Mouse (Mus musculus) E14TG2a.4 (cell line): ENCODE measurements around the gene Gm11541.

Experiments used
- H3K27me3 ChIP-seq: 2 replicates; pipeline ENCODE4 v1.6.1; 2014; ENCODE audit warnings: low read length, control low read depth; ENCODE audit not compliant: insufficient read depth
- H3K36me3 ChIP-seq: 2 replicates; pipeline ENCODE4 v1.6.1; 2014; ENCODE audit warnings: low read length, control low read depth; ENCODE audit not compliant: insufficient read depth
- H3K4me1 ChIP-seq: replicated peaks from 2 replicates; pipeline ENCODE4 v1.6.1; 2014; ENCODE audit warnings: low read depth, low read length, control low read depth
- H3K4me3 ChIP-seq: replicated peaks from 2 replicates; pipeline ENCODE4 v1.5.1; 2014; ENCODE audit warnings: mild to moderate bottlenecking, low read length
- H3K9me3 ChIP-seq: 2 replicates; pipeline ENCODE4 v1.6.1; 2014; ENCODE audit warnings: low read length, control low read depth
- CTCF ChIP-seq: conservative IDR thresholded peaks from 2 replicates; pipeline ENCODE4 v1.5.1; 2014; ENCODE audit warnings: low read length
- NANOG ChIP-seq: IDR thresholded peaks from 2 replicates; pipeline ENCODE4 v1.6.1; 2014; ENCODE audit warnings: borderline replicate concordance, low read length, mixed read lengths
- POU5F1 ChIP-seq: IDR thresholded peaks from 2 replicates; pipeline ENCODE4 v1.6.1; 2014; ENCODE audit warnings: low read length, borderline replicate concordance

The Gm11541 gene

GRCm38 (mm10) chr11:94728545-94728944, 24.2 kb upstream of the Gm11541 start:
- Histone ChIP-seq H3K4me3 (no peak overlapping the region), H3K36me3 (no peaks in the 10 kb centered on the region), H3K4me1 (peaks cover 22% of the 10 kb centered on the region), H3K27me3 (no peaks in the 10 kb centered on the region), H3K9me3 (no peaks in the 10 kb centered on the region)
- TF ChIP-seq CTCF (no peak), POU5F1 (no peak), NANOG (no peak)

- Histone ChIP-seq H3K4me3 (no peak overlapping the region), H3K9me3 (no peaks in the 10 kb centered on the region), H3K36me3 (no peaks in the 10 kb centered on the region), H3K27me3 (peaks cover 3% of the 10 kb centered on the region; the same call in 1 of the 2 replicates), H3K4me1 (peaks cover 13% of the 10 kb centered on the region)
- TF ChIP-seq NANOG, result no peak
- no peak for TF ChIP-seq POU5F1
- TF ChIP-seq CTCF, result no peak
Measured at GRCm38 (mm10) chr11:94727306-94727705, 23.0 kb upstream of the Gm11541 start.

DNA sequence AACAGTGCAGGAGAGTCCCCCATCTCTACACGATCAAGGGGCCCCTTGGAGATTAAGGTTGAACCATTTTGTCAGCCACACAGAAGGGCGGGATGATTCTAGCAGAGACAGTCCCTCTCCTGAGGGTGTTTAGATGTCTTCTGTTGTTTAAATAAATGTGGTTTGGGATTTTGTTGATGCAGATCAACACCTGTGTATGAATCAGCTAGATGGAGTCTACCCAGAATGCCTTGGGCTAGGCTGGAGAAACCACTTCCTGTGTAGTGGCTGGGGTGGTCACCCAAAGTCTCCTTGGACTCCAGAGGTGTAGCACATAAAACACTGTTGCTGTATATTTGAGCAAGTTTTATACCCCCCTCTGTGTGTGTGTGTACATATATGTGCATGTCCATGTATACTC, 14.9 kb upstream of the Gm11541 start:
- Histone ChIP-seq H3K4me1 (peaks cover 11% of the 10 kb centered on the region), H3K27me3 (peaks cover 5% of the 10 kb centered on the region), H3K4me3 (no peak overlapping the region), H3K36me3 (no peaks in the 10 kb centered on the region), H3K9me3 (0 out of 2 replicates have a peak, but pooled peaks cover 1% of the 10 kb centered on the region)
- TF ChIP-seq CTCF (no peak), POU5F1 (no peak), NANOG (no peak)

DNA sequence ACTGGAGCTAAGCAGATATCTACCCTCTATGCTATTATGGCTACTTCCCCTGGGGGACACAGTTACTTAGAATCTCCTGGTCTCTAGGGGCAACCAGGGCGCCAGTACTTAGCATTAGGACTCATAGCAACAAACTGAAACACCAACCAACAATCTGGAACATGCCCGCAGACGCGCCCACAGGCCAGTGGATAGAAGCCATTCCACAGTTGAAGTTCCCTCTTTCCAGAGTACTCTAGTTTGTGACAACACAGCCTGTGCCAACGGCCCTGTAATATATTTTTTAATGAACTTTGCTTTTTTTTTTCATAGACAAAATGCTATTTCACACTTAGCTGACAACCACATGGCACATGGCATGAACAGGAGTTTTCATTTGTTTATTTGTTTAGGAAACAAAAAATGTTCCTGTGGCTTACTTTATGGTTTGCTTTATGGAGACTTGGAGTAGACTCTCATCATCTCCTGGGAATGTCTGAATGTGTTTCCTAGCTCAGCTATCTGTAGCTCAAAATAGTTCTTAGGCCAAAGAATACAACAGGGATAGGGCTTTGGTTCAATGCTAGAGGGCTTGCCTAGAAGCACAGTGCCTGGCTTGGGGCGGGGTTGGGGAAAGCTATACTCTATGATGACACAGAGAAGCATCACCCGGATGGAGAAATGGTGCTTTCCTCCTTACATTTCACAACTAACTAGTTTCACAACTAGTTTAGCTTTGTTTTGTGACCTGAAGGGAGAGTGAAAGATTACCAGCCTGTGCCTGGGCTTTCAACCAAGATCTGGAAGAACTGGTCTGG, 14.0 kb upstream of the Gm11541 start:
- no peak for TF ChIP-seq CTCF
- no peak for TF ChIP-seq NANOG
- TF ChIP-seq POU5F1, result no peak
- H3K4me3 ChIP-seq, result no peak overlapping the region
- peaks cover 13% of the 10 kb centered on the region for H3K4me1 ChIP-seq
- H3K9me3 ChIP-seq, result 0 out of 2 replicates have a peak, but pooled peaks cover 5% of the 10 kb centered on the region
- no peaks in the 10 kb centered on the region for H3K36me3 ChIP-seq
- peaks cover 5% of the 10 kb centered on the region for H3K27me3 ChIP-seq

GRCm38 (mm10) chr11:94717239-94717638, 12.9 kb upstream of the Gm11541 start:
- 0 out of 2 replicates have a peak, but pooled peaks cover 5% of the 10 kb centered on the region for H3K9me3 ChIP-seq
- peaks cover 2% of the 10 kb centered on the region; the same call in 1 of the 2 replicates for H3K27me3 ChIP-seq
- peaks cover 13% of the 10 kb centered on the region for H3K4me1 ChIP-seq
- no peak overlapping the region for H3K4me3 ChIP-seq
- TF ChIP-seq POU5F1, result no peak
- no peak for TF ChIP-seq CTCF
- TF ChIP-seq NANOG, result no peak
- no peaks in the 10 kb centered on the region for H3K36me3 ChIP-seq

DNA sequence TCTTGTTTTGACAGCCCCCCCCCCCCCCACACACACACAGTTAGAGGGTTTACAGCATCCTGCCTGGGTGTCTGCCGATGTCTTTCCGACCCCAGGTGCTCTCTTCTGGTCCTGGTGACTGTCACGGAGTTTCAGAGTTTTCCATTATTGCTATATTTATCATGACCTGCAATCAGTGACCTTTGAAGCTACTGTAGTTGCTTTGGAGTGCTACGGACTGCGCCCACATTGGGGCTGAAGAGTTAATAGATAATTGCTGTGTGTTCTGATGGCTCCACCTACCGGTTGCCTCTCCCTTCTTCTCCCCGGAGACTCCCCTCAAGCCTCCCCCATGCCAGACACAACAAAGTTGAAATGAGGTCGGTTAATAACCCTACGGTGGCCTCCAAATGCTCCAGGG, 12.5 kb upstream of the Gm11541 start:
- Histone ChIP-seq H3K9me3 (0 out of 2 replicates have a peak, but pooled peaks cover 5% of the 10 kb centered on the region), H3K27me3 (peaks cover 2% of the 10 kb centered on the region; the same call in 1 of the 2 replicates), H3K4me1 (peaks cover 11% of the 10 kb centered on the region), H3K36me3 (no peaks in the 10 kb centered on the region), H3K4me3 (no peak overlapping the region)
- TF ChIP-seq POU5F1 (no peak), CTCF (no peak; the same call in 1 of the 2 replicates), NANOG (no peak)

GRCm38 (mm10) chr11:94715622-94716021, 11.3 kb upstream of the Gm11541 start:
- H3K4me3 ChIP-seq, result no peak overlapping the region
- H3K36me3 ChIP-seq, result no peaks in the 10 kb centered on the region
- TF ChIP-seq POU5F1 (no peak), NANOG (no peak), CTCF (no peak)
- H3K9me3 ChIP-seq, result 0 out of 2 replicates have a peak, but pooled peaks cover 5% of the 10 kb centered on the region
- peaks cover 9% of the 10 kb centered on the region for H3K4me1 ChIP-seq
- H3K27me3 ChIP-seq, result peaks cover 2% of the 10 kb centered on the region; the same call in 1 of the 2 replicates

DNA sequence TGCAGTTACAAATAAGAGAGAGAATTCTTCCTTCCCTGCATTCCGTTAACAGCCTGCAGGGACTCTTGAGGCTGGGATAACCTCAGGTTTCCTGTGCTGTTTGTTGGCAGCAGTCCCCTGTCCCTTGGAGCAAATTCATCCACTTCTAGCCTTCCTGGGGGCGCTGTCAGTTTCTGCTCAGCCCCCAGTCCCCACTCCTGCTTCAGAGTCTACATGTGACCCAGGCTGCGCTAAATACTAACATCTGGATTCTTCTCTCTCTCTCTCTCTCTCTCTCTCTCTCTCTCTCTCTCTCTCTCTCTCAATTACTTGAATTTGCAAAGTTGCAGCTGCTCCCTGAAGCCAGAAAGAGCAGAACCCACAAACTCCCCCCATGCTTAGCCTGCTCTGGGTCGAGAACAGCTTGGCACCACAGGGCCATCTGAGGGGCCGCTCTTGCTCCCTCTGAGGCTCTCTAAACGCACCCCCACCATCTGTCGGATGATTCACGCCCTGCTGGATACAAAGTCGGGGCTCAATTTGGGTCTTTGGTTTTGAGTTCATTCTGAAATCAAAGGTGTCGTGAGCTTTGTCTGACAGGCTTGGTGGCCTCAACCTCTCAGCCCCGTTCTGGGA, 9.1 kb upstream of the Gm11541 start:
- no peaks in the 10 kb centered on the region for H3K36me3 ChIP-seq
- TF ChIP-seq POU5F1 (no peak), CTCF (no peak), NANOG (no peak)
- peaks cover 2% of the 10 kb centered on the region; the same call in 1 of the 2 replicates for H3K27me3 ChIP-seq
- H3K4me3 ChIP-seq, result no peak overlapping the region
- H3K4me1 ChIP-seq, result peaks cover 9% of the 10 kb centered on the region
- H3K9me3 ChIP-seq, result 0 out of 2 replicates have a peak, but pooled peaks cover 5% of the 10 kb centered on the region
